Mouse (Mus musculus) heart, embryonic 11.5 days (tissue): Measurements from ENCODE around the gene Nptxr. TPM values are rescaled to one million over a fixed set of nuclear protein-coding genes. Genes with fewer than 3 reads are reported as not detected.

Experiments used
- ATAC-seq: fragments of 200-750 bp; cut with Nextera tagmentation; replicated peaks from 2 replicates; pipeline ENCODE4 v1.8.0; 2017; ENCODE audit warnings: moderate library complexity; ENCODE audit not compliant: insufficient number of reproducible peaks, low FRiP score, low TSS enrichment
- H3K27ac ChIP-seq: fragments of 300-500 bp; sonication (generic); 2 replicates; pipeline ENCODE4 v1.5.1; 2014; ENCODE audit warnings: mild to moderate bottlenecking, low read depth, low read length
- H3K27me3 ChIP-seq: fragments of 300-500 bp; sonication (generic); 2 replicates; pipeline ENCODE4 v1.6.1; 2014; ENCODE audit warnings: mild to moderate bottlenecking, low read length, mixed read lengths; ENCODE audit not compliant: control insufficient read depth, insufficient read depth
- H3K36me3 ChIP-seq: fragments of 300-500 bp; sonication (generic); 2 replicates; pipeline ENCODE4 v1.6.1; 2014; ENCODE audit warnings: mild to moderate bottlenecking, low read length, moderate library complexity, mixed read lengths; ENCODE audit not compliant: control insufficient read depth, insufficient read depth
- H3K4me1 ChIP-seq: fragments of 300-500 bp; sonication (generic); 2 replicates; pipeline ENCODE4 v1.6.1; 2014; ENCODE audit warnings: low read length; ENCODE audit not compliant: control insufficient read depth, insufficient read depth
- H3K4me2 ChIP-seq: fragments of 300-500 bp; sonication (generic); 2 replicates; pipeline ENCODE4 v1.6.1; 2014; ENCODE audit warnings: mild to moderate bottlenecking, moderate library complexity
- H3K4me3 ChIP-seq: fragments of 300-500 bp; sonication (generic); 2 replicates; pipeline ENCODE4 v1.5.1; 2014; ENCODE audit warnings: low read depth, low read length
- H3K9ac ChIP-seq: fragments of 300-500 bp; sonication (generic); 2 replicates; pipeline ENCODE4 v1.6.1; 2014; ENCODE audit warnings: mild to moderate bottlenecking, low read depth, low read length, moderate library complexity
- H3K9me3 ChIP-seq: fragments of 300-500 bp; sonication (generic); replicated peaks from 2 replicates; pipeline ENCODE4 v1.6.1; 2016; ENCODE audit warnings: low read length; ENCODE audit not compliant: control insufficient read depth
- WGBS: fragments of 180-500 bp; shearing (Covaris S2); extraction: QIAGEN DNeasy Blood & Tissue Kit; methylation state at CpG from one replicate; pipeline ENCODE4 v1.1.7; 2014; ENCODE audit not compliant: insufficient replicate concordance; 5-methylcytosine and 5-hydroxymethylcytosine counted together
- polyA plus RNA-seq: library from polyadenylated mRNA; unstranded; fragments of >200 nt; fragmentation: Nextera tagmentation; extraction: Ambion mirVana; gene quantifications from 2 replicates; pipeline ENCODE4 v1.2.1, GENCODE M21; 2014

Gene Nptxr
- polyA plus RNA-seq, 1 experiment from 2014 or later = 0.83 TPM

- Histone ChIP-seq H3K9ac (no peak overlapping the region), H3K4me2 (no peak overlapping the region), H3K27me3 (peaks cover 34% of the 10 kb centered on the region), H3K36me3 (no peaks in the 10 kb centered on the region), H3K27ac (no peak overlapping the region), H3K4me1 (no peaks in the 10 kb centered on the region), H3K4me3 (no peak overlapping the region), H3K9me3 (no peaks in the 10 kb centered on the region)
- WGBS = 1% methylated on average over 12 of the region's 12 CpGs
- no peak for ATAC-seq
These were observed 13.1 kb downstream of the Nptxr start for GRCm38 (mm10) chr15:79791502-79791901.

DNA sequence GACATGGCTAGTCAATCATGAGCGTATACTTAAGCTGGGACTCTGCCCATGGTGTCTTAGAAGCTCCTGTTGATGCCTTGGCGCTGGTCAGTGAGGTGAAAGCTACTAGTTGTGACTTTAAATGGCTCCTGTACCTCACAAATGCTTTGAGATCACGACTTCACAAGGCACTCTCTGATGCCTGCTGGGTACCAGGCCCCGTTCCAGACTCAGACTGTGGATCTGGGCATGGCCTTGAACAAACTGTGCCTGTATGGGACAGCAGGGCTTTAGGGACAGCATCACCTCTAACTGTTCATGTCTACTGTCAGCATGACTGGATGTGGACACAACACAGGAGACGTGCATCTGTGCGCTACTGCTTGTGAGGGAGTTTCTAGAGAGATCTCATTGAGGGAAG lies 13.7 kb downstream of the Nptxr start:
- ATAC-seq = no peak
- H3K4me3 ChIP-seq = no peak overlapping the region
- no peak overlapping the region for H3K27ac ChIP-seq
- H3K9ac ChIP-seq = no peak overlapping the region
- H3K9me3 ChIP-seq = no peaks in the 10 kb centered on the region
- 79% methylated on average over 6 of the region's 6 CpGs for WGBS
- no peaks in the 10 kb centered on the region for H3K36me3 ChIP-seq
- H3K4me2 ChIP-seq = no peak overlapping the region
- peaks cover 39% of the 10 kb centered on the region for H3K27me3 ChIP-seq
- no peaks in the 10 kb centered on the region for H3K4me1 ChIP-seq

GRCm38 (mm10) chr15:79790111-79790510 lies 14.5 kb downstream of the Nptxr start:
- H3K27me3 ChIP-seq = peaks cover 34% of the 10 kb centered on the region
- H3K4me2 ChIP-seq = no peak overlapping the region
- no peaks in the 10 kb centered on the region for H3K36me3 ChIP-seq
- no peak overlapping the region for H3K9ac ChIP-seq
- ATAC-seq = no peak
- no peak overlapping the region for H3K27ac ChIP-seq
- H3K9me3 ChIP-seq = no peaks in the 10 kb centered on the region
- no peak overlapping the region for H3K4me3 ChIP-seq
- no peaks in the 10 kb centered on the region for H3K4me1 ChIP-seq
- WGBS = 43% methylated on average over 8 of the region's 8 CpGs

- Histone ChIP-seq H3K9ac (no peak overlapping the region), H3K4me1 (no peaks in the 10 kb centered on the region), H3K4me2 (no peak overlapping the region), H3K27ac (no peak overlapping the region), H3K27me3 (peaks cover 28% of the 10 kb centered on the region), H3K36me3 (no peaks in the 10 kb centered on the region), H3K9me3 (no peaks in the 10 kb centered on the region), H3K4me3 (no peak overlapping the region)
- ATAC-seq = no peak
- 62% methylated on average over 8 of the region's 8 CpGs for WGBS
These were observed 16.8 kb downstream of the Nptxr start for GRCm38 (mm10) chr15:79787815-79788214.

GRCm38 (mm10) chr15:79785056-79785455 lies 19.5 kb downstream of the Nptxr start:
- Histone ChIP-seq H3K9ac (no peak overlapping the region), H3K4me2 (no peak overlapping the region), H3K27me3 (peaks cover 19% of the 10 kb centered on the region), H3K9me3 (no peaks in the 10 kb centered on the region), H3K27ac (no peak overlapping the region), H3K36me3 (no peaks in the 10 kb centered on the region), H3K4me3 (no peak overlapping the region), H3K4me1 (no peaks in the 10 kb centered on the region)
- WGBS = 50% methylated on average over 1 of the region's 1 CpGs
- no peak for ATAC-seq

DNA sequence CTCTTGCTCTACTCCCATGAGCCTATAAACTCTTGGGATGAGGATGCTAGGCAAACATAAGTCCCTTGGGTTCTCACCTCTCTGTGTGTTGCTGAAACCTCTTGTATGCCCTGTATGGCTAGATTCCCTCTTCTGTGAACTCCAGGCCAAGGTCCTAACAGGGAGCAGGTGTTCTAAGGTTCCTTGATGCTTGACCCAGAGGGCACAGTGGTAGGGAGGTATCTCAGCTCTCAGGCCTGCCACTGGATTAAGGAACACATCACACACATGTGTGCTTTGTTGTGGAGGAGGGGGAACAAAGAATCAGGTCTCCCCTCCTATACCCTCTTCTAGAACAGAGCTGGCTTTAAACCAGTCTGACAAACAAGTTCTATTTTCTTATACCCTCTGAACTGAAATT lies 26.8 kb downstream of the Nptxr start, which contains the start of gene Dnal4:
Dnal4 (minus strand) TSS at position 101 of the 400 bp plus-strand sequence.
- Histone ChIP-seq H3K9me3 (no peaks in the 10 kb centered on the region), H3K4me1 (peaks cover 9% of the 10 kb centered on the region; the same call in 1 of the 2 replicates), H3K27me3 (no peaks in the 10 kb centered on the region), H3K36me3 (no peaks in the 10 kb centered on the region), H3K4me3 (no peak within 1 kb of the TSS), H3K27ac (no peak within 1 kb of the TSS), H3K9ac (no peak within 1 kb of the TSS), H3K4me2 (no peak within 1 kb of the TSS)
- ATAC-seq = no peak

GRCm38 (mm10) chr15:79775662-79776061 lies 28.9 kb downstream of the Nptxr start:
- H3K9ac ChIP-seq = no peak overlapping the region
- no peak for ATAC-seq

DNA sequence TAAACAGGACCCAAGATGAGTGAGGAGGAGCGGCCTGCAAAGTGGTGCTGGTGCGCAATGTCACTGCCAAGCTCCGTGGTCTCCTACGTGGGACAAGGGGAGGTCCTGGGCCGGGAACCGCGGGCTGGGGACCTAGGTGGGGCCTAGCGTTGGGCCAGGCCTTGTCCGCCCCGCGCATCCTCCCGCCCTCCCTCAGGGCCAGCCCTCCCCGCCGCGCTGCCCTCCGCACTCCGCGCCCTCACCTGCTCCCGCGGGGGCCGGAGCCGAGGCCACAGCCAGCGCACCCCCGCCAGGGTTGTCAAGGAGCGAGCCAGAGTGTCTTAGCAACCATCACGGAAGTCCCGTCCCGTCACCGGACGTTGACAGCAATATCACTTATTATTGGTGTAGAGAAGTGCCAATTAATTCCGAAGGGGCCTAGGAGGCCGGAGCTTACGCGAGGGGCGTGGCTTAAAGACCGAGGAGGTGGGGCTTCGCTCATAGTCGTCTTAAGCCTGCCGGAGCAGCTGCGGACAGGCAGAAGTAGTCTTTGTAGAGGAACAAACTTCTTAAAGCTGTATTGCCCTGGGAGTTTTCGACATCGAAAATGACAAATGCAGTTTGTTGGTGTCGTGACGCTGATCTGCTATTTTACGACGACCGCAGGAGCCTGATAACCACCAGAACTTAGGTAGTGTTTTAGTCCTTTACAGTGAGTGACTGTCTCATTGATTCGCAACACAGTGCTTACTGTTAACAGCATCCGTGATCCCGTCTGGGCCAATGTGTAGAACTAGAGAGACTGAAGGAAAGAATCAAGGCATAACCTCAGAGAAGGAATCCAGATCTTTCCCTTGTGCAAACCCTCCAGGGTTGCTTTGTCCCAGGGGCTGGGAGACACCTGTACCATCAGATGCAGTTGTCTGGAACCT lies 30.2 kb downstream of the Nptxr start:
- peak; percentile 97 for ATAC-seq
- H3K9me3 ChIP-seq = no peaks in the 10 kb centered on the region
- no peaks in the 10 kb centered on the region for H3K27me3 ChIP-seq
- H3K27ac ChIP-seq = peak overlapping the region; percentile 68
- under 1% methylated on average over 42 of the region's 50 CpGs for WGBS
- H3K4me2 ChIP-seq = peak overlapping the region; percentile 88
- peak overlapping the region; percentile 89 for H3K4me3 ChIP-seq
- H3K36me3 ChIP-seq = no peaks in the 10 kb centered on the region
- H3K9ac ChIP-seq = peak overlapping the region; percentile 90
- H3K4me1 ChIP-seq = peaks cover 15% of the 10 kb centered on the region

More at GRCm38 (mm10) chr15:79775662-79776061, 28.9 kb downstream of the Nptxr start:
- Histone ChIP-seq H3K27ac (no peak overlapping the region), H3K36me3 (no peaks in the 10 kb centered on the region), H3K4me1 (peaks cover 15% of the 10 kb centered on the region), H3K9me3 (no peaks in the 10 kb centered on the region), H3K4me2 (no peak overlapping the region), H3K4me3 (no peak overlapping the region), H3K27me3 (no peaks in the 10 kb centered on the region)
- 51% methylated on average over 7 of the region's 7 CpGs for WGBS
